Mouse (Mus musculus): ENCODE data around the gene Tbc1d8.

Tbc1d8 gene

GRCm38 (mm10) chr1:39478057-39478895 lies at the start of gene Tbc1d8:
Gene Tbc1d8, minus strand, starts transcription at chr1:39478755.
- peak; percentile 83 for DNase-seq (ENCODE audit: low spot score)

- DNase-seq (ENCODE audit: low spot score) = no peak
These were observed 49.8 kb upstream of the Tbc1d8 start for GRCm38 (mm10) chr1:39528319-39528718.

GRCm38 (mm10) chr1:39527432-39527831 lies 48.9 kb upstream of the Tbc1d8 start:
- peak; percentile 84 for DNase-seq (ENCODE audit: low spot score)

- DNase-seq (ENCODE audit: low spot score) = no peak
These were observed 48.0 kb upstream of the Tbc1d8 start for GRCm38 (mm10) chr1:39526371-39527167.

GRCm38 (mm10) chr1:39525763-39526162 lies 47.2 kb upstream of the Tbc1d8 start:
- DNase-seq (ENCODE audit: low spot score) = no peak

GRCm38 (mm10) chr1:39522519-39522918 lies 44.0 kb upstream of the Tbc1d8 start:
- DNase-seq (ENCODE audit: low spot score) = no peak

GRCm38 (mm10) chr1:39521326-39521725 lies 42.8 kb upstream of the Tbc1d8 start:
- DNase-seq (ENCODE audit: low spot score) = no peak

- no peak for DNase-seq (ENCODE audit: low spot score)
These were observed 36.9 kb upstream of the Tbc1d8 start for GRCm38 (mm10) chr1:39515303-39515991.

GRCm38 (mm10) chr1:39512183-39512582 lies 33.6 kb upstream of the Tbc1d8 start:
- no peak for DNase-seq (ENCODE audit: low spot score)

GRCm38 (mm10) chr1:39511775-39512174 lies 33.2 kb upstream of the Tbc1d8 start:
- DNase-seq (ENCODE audit: low spot score) = no peak

- no peak for DNase-seq (ENCODE audit: low spot score)
These were observed 27.0 kb upstream of the Tbc1d8 start for GRCm38 (mm10) chr1:39505600-39505999.

GRCm38 (mm10) chr1:39504261-39504660 lies 25.7 kb upstream of the Tbc1d8 start:
- no peak for DNase-seq (ENCODE audit: low spot score)

GRCm38 (mm10) chr1:39502817-39503633 lies 24.5 kb upstream of the Tbc1d8 start:
- DNase-seq (ENCODE audit: low spot score) = no peak

- DNase-seq (ENCODE audit: low spot score) = no peak
These were observed 21.0 kb upstream of the Tbc1d8 start for GRCm38 (mm10) chr1:39499485-39499941.

- DNase-seq (ENCODE audit: low spot score) = no peak
These were observed 19.2 kb upstream of the Tbc1d8 start for GRCm38 (mm10) chr1:39497748-39498147.

- no peak for DNase-seq (ENCODE audit: low spot score)
These were observed 18.4 kb upstream of the Tbc1d8 start for GRCm38 (mm10) chr1:39496995-39497394.

GRCm38 (mm10) chr1:39493664-39494063 lies 15.1 kb upstream of the Tbc1d8 start:
- DNase-seq (ENCODE audit: low spot score) = no peak

- no peak for DNase-seq (ENCODE audit: low spot score)
These were observed 14.6 kb upstream of the Tbc1d8 start for GRCm38 (mm10) chr1:39493165-39493564.

- DNase-seq (ENCODE audit: low spot score) = no peak
These were observed 8.8 kb upstream of the Tbc1d8 start for GRCm38 (mm10) chr1:39487370-39487769.

GRCm38 (mm10) chr1:39482115-39482815 lies 3.7 kb upstream of the Tbc1d8 start:
- DNase-seq (ENCODE audit: low spot score) = no peak

GRCm38 (mm10) chr1:39479254-39479653 lies 699 bp upstream of the Tbc1d8 start:
- DNase-seq (ENCODE audit: low spot score) = no peak

Measured in urinary bladder, postnatal 25 days (tissue).